Mouse (Mus musculus) embryonic facial prominence, embryonic 13.5 days (tissue): Measurements from ENCODE around the gene St6galnac5. TPM values are rescaled to one million over a fixed set of nuclear protein-coding genes. Genes with fewer than 3 reads are reported as not detected.
A peak's percentile ranks its signal among the peaks of the same experiment; 100 is the strongest.
"Not testable (repeated sequence)": the region's sequence is repeated elsewhere in the genome, so short reads cannot be mapped to it uniquely, and the experiment has no call there.

Experiments used
- ATAC-seq: fragments of 200-750 bp; cut with Nextera tagmentation; 2 replicates; pipeline ENCODE4 v1.8.0; 2017; ENCODE audit warnings: low read depth; ENCODE audit not compliant: insufficient number of reproducible peaks, insufficient read depth, low FRiP score, low TSS enrichment
- H3K27ac ChIP-seq: fragments of 300-500 bp; sonication (generic); 2 replicates; pipeline ENCODE4 v1.5.1; 2015; ENCODE audit warnings: moderate library complexity, mild to moderate bottlenecking, inconsistent platforms
- H3K27me3 ChIP-seq: fragments of 300-500 bp; sonication (generic); 2 replicates; pipeline ENCODE4 v1.6.1; 2015; ENCODE audit warnings: mild to moderate bottlenecking, inconsistent platforms
- H3K36me3 ChIP-seq: fragments of 300-500 bp; sonication (generic); 2 replicates; pipeline ENCODE4 v1.6.1; 2015; ENCODE audit warnings: mild to moderate bottlenecking, inconsistent platforms
- H3K4me1 ChIP-seq: fragments of 300-500 bp; sonication (generic); 2 replicates; pipeline ENCODE4 v1.6.1; 2015; ENCODE audit warnings: inconsistent platforms
- H3K4me2 ChIP-seq: fragments of 300-500 bp; sonication (generic); 2 replicates; pipeline ENCODE4 v1.6.1; 2015; ENCODE audit warnings: moderate library complexity, mild to moderate bottlenecking, inconsistent platforms
- H3K4me3 ChIP-seq: fragments of 300-500 bp; sonication (generic); 2 replicates; pipeline ENCODE4 v1.5.1; 2015; ENCODE audit warnings: mild to moderate bottlenecking, inconsistent platforms
- H3K9ac ChIP-seq: fragments of 300-500 bp; sonication (generic); 2 replicates; pipeline ENCODE4 v1.6.1; 2015; ENCODE audit warnings: mild to moderate bottlenecking, inconsistent platforms
- H3K9me3 ChIP-seq: fragments of 300-500 bp; sonication (generic); 2 replicates; pipeline ENCODE4 v1.6.1; 2016; ENCODE audit warnings: inconsistent platforms
- WGBS: fragments of 180-500 bp; shearing (Covaris S2); methylation state at CpG from one replicate; pipeline ENCODE4 v1.1.7; 2015; ENCODE audit warnings: mixed read lengths; 5-methylcytosine and 5-hydroxymethylcytosine counted together
- polyA plus RNA-seq: library from polyadenylated mRNA; unstranded; fragments of >200 nt; fragmentation: Nextera tagmentation; extraction: Ambion mirVana; gene quantifications from 2 replicates; pipeline ENCODE4 v1.2.1, GENCODE M21; 2015

St6galnac5 gene
- polyA plus RNA-seq, 1 experiment from 2014 or later, result 3.1 TPM

DNA sequence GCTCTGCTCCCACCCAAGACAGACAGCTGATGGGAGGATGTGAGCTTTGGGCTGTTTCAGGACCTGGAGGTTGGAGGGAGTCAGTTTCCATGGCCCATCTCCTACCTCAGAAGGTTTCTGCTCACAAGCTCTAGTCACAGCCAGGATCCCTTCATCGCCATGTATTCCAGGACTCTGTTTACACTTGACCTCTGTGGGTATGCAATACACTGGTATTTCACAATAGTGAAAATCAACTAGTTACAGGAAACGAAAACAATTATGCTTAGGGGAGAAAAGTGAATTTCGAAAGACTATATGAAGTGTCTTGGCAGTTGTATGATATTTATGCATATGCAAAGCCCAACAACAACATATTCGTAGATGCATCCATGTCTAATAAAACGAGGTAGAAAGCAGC is 166.9 kb downstream of the St6galnac5 start:
- Histone ChIP-seq H3K9ac (no peak overlapping the region), H3K4me3 (no peak overlapping the region), H3K9me3 (no peaks in the 10 kb centered on the region), H3K4me1 (no peaks in the 10 kb centered on the region), H3K4me2 (no peak overlapping the region), H3K27me3 (no peaks in the 10 kb centered on the region), H3K36me3 (no peaks in the 10 kb centered on the region), H3K27ac (no peak overlapping the region)
- no peak for ATAC-seq
- 90% methylated on average over 5 of the region's 5 CpGs for WGBS

- H3K4me2 ChIP-seq, result no peak overlapping the region
- no peaks in the 10 kb centered on the region for H3K4me1 ChIP-seq
- no peak for ATAC-seq
- H3K36me3 ChIP-seq, result no peaks in the 10 kb centered on the region
- no peak overlapping the region for H3K27ac ChIP-seq
- no peak overlapping the region for H3K9ac ChIP-seq
- H3K27me3 ChIP-seq, result no peaks in the 10 kb centered on the region
- WGBS, result 58% methylated on average over 4 of the region's 4 CpGs
- no peak overlapping the region for H3K4me3 ChIP-seq
- no peaks in the 10 kb centered on the region for H3K9me3 ChIP-seq
These were observed 168.1 kb downstream of the St6galnac5 start for GRCm38 (mm10) chr3:152813905-152814304.

- H3K27ac ChIP-seq, result no peak overlapping the region
- no peaks in the 10 kb centered on the region for H3K4me1 ChIP-seq
- no peak overlapping the region for H3K4me3 ChIP-seq
- H3K9me3 ChIP-seq, result 0 out of 2 replicates have a peak, but pooled peaks cover 2% of the 10 kb centered on the region
- no peak overlapping the region for H3K4me2 ChIP-seq
- WGBS, result 80% methylated on average over 9 of the region's 9 CpGs
- H3K36me3 ChIP-seq, result no peaks in the 10 kb centered on the region
- ATAC-seq, result no peak
- no peaks in the 10 kb centered on the region for H3K27me3 ChIP-seq
- H3K9ac ChIP-seq, result no peak overlapping the region
These were observed 182.2 kb downstream of the St6galnac5 start for GRCm38 (mm10) chr3:152799738-152800431.

DNA sequence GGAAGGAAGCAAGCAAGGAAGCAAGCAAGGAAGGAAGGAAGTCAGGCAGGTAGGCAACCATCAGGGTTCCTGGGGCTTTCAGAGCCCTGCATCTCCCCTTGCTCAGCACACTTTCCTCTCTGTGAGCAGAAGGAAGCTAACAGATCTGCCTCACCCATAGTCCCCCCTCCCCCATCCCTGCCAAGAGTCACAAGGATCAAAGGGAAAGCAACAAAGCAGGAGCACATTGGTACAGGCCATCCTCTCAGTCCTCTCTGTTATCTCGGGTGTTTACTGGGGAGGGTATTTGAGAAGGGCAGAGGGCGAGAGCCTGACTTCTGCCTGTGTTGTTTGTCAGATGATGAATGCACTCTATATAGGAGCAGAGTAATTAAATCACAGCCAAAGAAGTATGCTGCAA is 184.7 kb downstream of the St6galnac5 start:
- ATAC-seq, result no peak
- Histone ChIP-seq H3K27ac (no peak overlapping the region), H3K9ac (no peak overlapping the region), H3K36me3 (no peaks in the 10 kb centered on the region), H3K27me3 (no peaks in the 10 kb centered on the region), H3K4me1 (no peaks in the 10 kb centered on the region), H3K4me3 (no peak overlapping the region), H3K4me2 (no peak overlapping the region), H3K9me3 (0 out of 2 replicates have a peak, but pooled peaks cover 2% of the 10 kb centered on the region)
- 30% methylated on average over 2 of the region's 2 CpGs for WGBS

DNA sequence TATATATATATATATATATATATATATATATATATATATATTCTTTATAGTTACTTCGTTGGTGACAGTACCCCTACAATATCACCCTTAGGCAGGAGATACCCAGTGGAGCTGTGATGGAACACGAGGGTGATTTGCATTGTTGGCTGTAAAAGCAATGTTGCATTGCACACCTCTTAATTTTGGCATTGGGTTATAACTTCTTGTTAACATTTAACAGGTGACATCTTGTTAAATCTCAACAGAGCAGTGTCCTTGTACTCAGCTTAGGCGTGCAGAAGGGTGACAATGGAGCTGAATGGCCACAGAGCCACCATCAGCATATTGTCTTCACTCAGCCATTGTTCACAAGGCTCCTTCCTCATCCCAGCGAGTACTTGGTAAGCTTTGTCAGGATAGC is 185.8 kb downstream of the St6galnac5 start:
- ATAC-seq, result no peak
- H3K27me3 ChIP-seq, result no peaks in the 10 kb centered on the region
- H3K4me1 ChIP-seq, result no peaks in the 10 kb centered on the region
- no peak overlapping the region for H3K4me3 ChIP-seq
- no peak overlapping the region for H3K9ac ChIP-seq
- no peak overlapping the region for H3K27ac ChIP-seq
- H3K4me2 ChIP-seq, result no peak overlapping the region
- no peaks in the 10 kb centered on the region for H3K36me3 ChIP-seq
- WGBS, result 87% methylated on average over 4 of the region's 4 CpGs
- H3K9me3 ChIP-seq, result 0 out of 2 replicates have a peak, but pooled peaks cover 2% of the 10 kb centered on the region

DNA sequence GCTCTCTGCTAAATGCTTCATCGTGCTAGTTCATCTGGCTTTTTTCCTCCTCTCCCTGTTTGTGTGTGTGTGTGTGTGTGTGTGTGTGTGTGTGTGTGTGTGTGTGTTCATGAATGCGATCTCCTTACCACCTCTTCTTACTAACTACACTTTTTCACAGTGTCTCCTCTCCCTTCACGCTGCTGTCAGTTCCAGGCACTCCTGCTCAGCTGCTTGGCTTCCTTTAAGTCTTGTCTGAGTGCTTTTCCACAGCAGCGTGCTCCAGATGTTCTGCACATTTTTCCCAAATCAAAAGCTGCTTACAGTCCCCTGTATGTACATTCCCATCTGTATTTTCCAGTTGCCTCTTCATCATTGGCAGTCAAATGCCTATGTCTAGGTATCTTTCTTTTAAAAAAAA is 189.0 kb downstream of the St6galnac5 start:
- Histone ChIP-seq H3K27ac (0 out of 2 replicates have a peak overlapping the region, but pooled peaks have one; percentile 2), H3K9me3 (no peaks in the 10 kb centered on the region), H3K4me2 (no peak overlapping the region), H3K4me1 (no peaks in the 10 kb centered on the region), H3K36me3 (no peaks in the 10 kb centered on the region), H3K4me3 (no peak overlapping the region), H3K27me3 (no peaks in the 10 kb centered on the region), H3K9ac (no peak overlapping the region)
- WGBS, result 65% methylated on average over 4 of the region's 4 CpGs
- ATAC-seq, result no peak

DNA sequence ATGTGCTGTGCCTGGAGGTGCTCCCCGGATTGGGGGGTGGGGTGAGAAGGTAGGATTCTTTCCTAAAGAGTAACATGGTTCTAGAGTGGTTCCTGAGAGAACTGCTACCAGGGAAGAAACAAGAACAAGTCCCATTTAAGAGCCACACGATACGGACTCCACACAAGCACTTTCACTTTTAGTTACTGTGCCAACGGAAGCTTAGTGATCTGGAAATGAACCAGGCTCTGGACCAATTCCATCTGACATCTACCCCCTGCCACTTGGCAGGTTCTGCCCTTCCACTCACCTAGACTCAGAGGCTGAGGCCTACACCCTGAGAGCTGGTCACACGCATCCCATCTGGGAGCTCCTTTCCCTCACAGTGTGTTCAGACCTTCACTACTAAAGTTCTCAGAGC is 189.4 kb downstream of the St6galnac5 start:
- 86% methylated on average over 5 of the region's 5 CpGs for WGBS
- Histone ChIP-seq H3K27ac (no peak overlapping the region), H3K27me3 (no peaks in the 10 kb centered on the region), H3K4me1 (no peaks in the 10 kb centered on the region), H3K4me2 (no peak overlapping the region), H3K36me3 (0 out of 2 replicates have a peak, but pooled peaks cover 3% of the 10 kb centered on the region), H3K9ac (no peak overlapping the region), H3K4me3 (no peak overlapping the region), H3K9me3 (no peaks in the 10 kb centered on the region)
- no peak for ATAC-seq

GRCm38 (mm10) chr3:152788301-152788953 is 193.6 kb downstream of the St6galnac5 start:
- 75% methylated on average over 5 of the region's 5 CpGs for WGBS
- H3K9me3 ChIP-seq, H3K4me1 ChIP-seq, H3K4me3 ChIP-seq, H3K27ac ChIP-seq, H3K27me3 ChIP-seq, H3K36me3 ChIP-seq, ATAC-seq, H3K4me2 ChIP-seq, H3K9ac ChIP-seq: not testable (repeated sequence)

DNA sequence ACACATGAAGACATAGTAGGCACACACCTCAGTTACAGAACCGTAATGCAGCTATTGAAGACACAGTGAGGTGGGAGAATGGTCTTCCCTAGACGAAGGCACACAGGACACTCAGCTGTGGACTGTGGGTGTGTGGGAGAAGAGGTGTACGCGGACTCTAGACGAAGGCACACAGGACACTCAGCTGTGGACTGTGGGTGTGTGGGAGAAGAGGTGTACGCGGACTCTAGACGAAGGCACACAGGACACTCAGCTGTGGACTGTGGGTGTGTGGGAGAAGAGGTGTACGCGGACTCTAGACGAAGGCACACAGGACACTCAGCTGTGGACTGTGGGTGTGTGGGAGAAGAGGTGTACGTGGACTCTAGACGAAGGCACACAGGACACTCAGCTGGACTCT is 197.7 kb downstream of the St6galnac5 start:
- WGBS, result 93% methylated on average over 7 of the region's 13 CpGs
- H3K27me3 ChIP-seq, result not testable (repeated sequence)

DNA sequence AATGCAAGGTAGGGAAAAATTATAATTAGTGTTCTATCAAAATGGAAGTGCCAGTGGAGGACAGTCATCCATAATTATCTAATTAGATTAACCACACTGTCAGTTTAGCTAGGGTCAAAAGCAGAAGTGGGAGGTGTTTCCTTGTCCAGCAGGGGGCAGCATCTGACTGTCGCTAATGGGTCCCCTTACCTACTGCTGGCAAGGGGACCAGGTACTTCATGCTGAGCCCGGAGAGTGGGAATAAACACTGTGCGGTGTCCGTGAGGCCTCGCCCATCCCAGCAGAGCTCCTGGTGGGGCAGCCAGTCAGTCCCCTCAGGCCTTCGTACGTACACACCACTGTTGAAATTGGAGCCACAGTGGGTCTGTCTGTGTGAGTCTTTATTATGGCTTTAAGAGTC is 198.3 kb downstream of the St6galnac5 start:
- Histone ChIP-seq H3K9me3 (no peaks in the 10 kb centered on the region), H3K27me3 (no peaks in the 10 kb centered on the region), H3K4me3 (no peak overlapping the region), H3K27ac (no peak overlapping the region), H3K9ac (no peak overlapping the region), H3K4me2 (no peak overlapping the region), H3K4me1 (peaks cover 3% of the 10 kb centered on the region; the same call in 1 of the 2 replicates), H3K36me3 (peaks cover 9% of the 10 kb centered on the region; the same call in 1 of the 2 replicates)
- WGBS, result 16% methylated on average over 7 of the region's 7 CpGs
- ATAC-seq, result no peak

More for the DNA sequence above, 197.7 kb downstream of the St6galnac5 start:
- not testable (repeated sequence) for H3K9me3 ChIP-seq, H3K4me1 ChIP-seq, H3K4me2 ChIP-seq, ATAC-seq, H3K4me3 ChIP-seq, H3K27ac ChIP-seq, H3K9ac ChIP-seq, H3K36me3 ChIP-seq

- no peak overlapping the region for H3K27ac ChIP-seq
- H3K4me1 ChIP-seq, result peaks cover 7% of the 10 kb centered on the region; the same call in 1 of the 2 replicates
- H3K27me3 ChIP-seq, result no peaks in the 10 kb centered on the region
- H3K36me3 ChIP-seq, result no peaks in the 10 kb centered on the region
- H3K4me3 ChIP-seq, result no peak overlapping the region
- no peak overlapping the region for H3K9ac ChIP-seq
- WGBS, result 62% methylated on average over 4 of the region's 4 CpGs
- ATAC-seq, result no peak
- H3K9me3 ChIP-seq, result no peaks in the 10 kb centered on the region
- H3K4me2 ChIP-seq, result no peak overlapping the region
These were observed 202.2 kb downstream of the St6galnac5 start for GRCm38 (mm10) chr3:152779819-152780218.
